ENCODE assay signal across 9 mouse cellular contexts in genomic region chr6:55399910-55400309, GRCm38 (mm10). TPM values are rescaled to one million over a fixed set of nuclear protein-coding genes. Genes with fewer than 3 reads are reported as not detected.
DNase-seq lines count a peak whose midpoint lies in the region; ATAC-seq and TF ChIP-seq lines count a peak whose summit lies in the region.
"Had no signal": no experiment of that assay in that cellular context is flagged by ENCODE, and none has a peak within 500 bp of the region (broad histone marks: within the 10 kb centered on the region; RNA-seq: fewer than 3 reads in every experiment).

No protein-coding gene starts in this region.

- H3K9ac ChIP-seq in kidney, embryonic 14.5 days (ENCODE audit: low read depth, low read length) = no peak overlapping the region
- no peak overlapping the region for H3K9ac ChIP-seq in intestine, postnatal 0 days (ENCODE audit: low read depth, low read length)

- peak; percentile 66 for DNase-seq in kidney, adult 11 months
- peak; percentile 61 for DNase-seq in adrenal gland, adult 2 months
- peak; percentile 99 for DNase-seq in cerebellum, postnatal 14 days
- DNase-seq in layer of hippocampus, adult 9-10 months (ENCODE audit: low spot score) = peak; percentile 65
- peak; percentile 77 to 84 for DNase-seq in right cerebral cortex, adult 2 months (ENCODE audit: low spot score in 2 of 2)

- no peak overlapping the region for H3K4me3 ChIP-seq in kidney, embryonic 14.5 days (ENCODE audit: low read length)
- no peak overlapping the region for H3K4me3 ChIP-seq in intestine, postnatal 0 days (ENCODE audit: low read depth, low read length)

- ATAC-seq in kidney, embryonic 14.5 days (ENCODE audit: low FRiP score, low TSS enrichment) = no peak
- no peak for ATAC-seq in intestine, postnatal 0 days
- no peak for ATAC-seq in megakaryocyte-erythroid progenitor cell, adult 5-6 weeks (replicated peaks; ENCODE audit: low FRiP score, low TSS enrichment, poor library complexity, severe bottlenecking)

- WGBS in kidney, embryonic 14.5 days = 84% methylated on average over 5 of the region's 5 CpGs
- WGBS in intestine, postnatal 0 days = 66% methylated on average over 5 of the region's 5 CpGs

- H3K27ac ChIP-seq in kidney, embryonic 14.5 days (ENCODE audit: low read depth, low read length) = no peak overlapping the region
- no peak overlapping the region for H3K27ac ChIP-seq in intestine, postnatal 0 days (ENCODE audit: low read depth, low read length)

- H3K36me3 ChIP-seq in kidney, embryonic 14.5 days (ENCODE audit: control insufficient read depth, insufficient read depth, low read length) = no peaks in the 10 kb centered on the region
- H3K36me3 ChIP-seq in intestine, postnatal 0 days (ENCODE audit: control insufficient read depth, insufficient read depth) = no peaks in the 10 kb centered on the region

- no peak for TF ChIP-seq CTCF in intestine, postnatal 0 days (IDR thresholded peaks at IDR 0.05; ENCODE audit: low read depth)

- H3K9me3 ChIP-seq in kidney, embryonic 14.5 days (ENCODE audit: control insufficient read depth, low read length) = no peaks in the 10 kb centered on the region
- no peaks in the 10 kb centered on the region for H3K9me3 ChIP-seq in intestine, postnatal 0 days (ENCODE audit: control insufficient read depth)

- no peak overlapping the region for H3K4me2 ChIP-seq in kidney, embryonic 14.5 days (replicated peaks; ENCODE audit: low read depth, low read length)
- H3K4me2 ChIP-seq in intestine, postnatal 0 days (replicated peaks; ENCODE audit: low read depth) = no peak overlapping the region

- H3K4me1 ChIP-seq in kidney, embryonic 14.5 days (ENCODE audit: control insufficient read depth, insufficient read depth, low read length) = peaks cover 6% of the 10 kb centered on the region; the same call in 1 of the 2 replicates
- no peaks in the 10 kb centered on the region for H3K4me1 ChIP-seq in intestine, postnatal 0 days (replicated peaks; ENCODE audit: control insufficient read depth, insufficient read depth, low read length)

- H3K27me3 ChIP-seq in kidney, embryonic 14.5 days (ENCODE audit: control insufficient read depth, insufficient read depth, low read length) = no peaks in the 10 kb centered on the region
- no peaks in the 10 kb centered on the region for H3K27me3 ChIP-seq in intestine, postnatal 0 days (replicated peaks; ENCODE audit: control insufficient read depth, insufficient read depth, low read length)

RNA-seq across cellular contexts. Expression of gene Ghrhr, which starts 23.8 kb away (rescaled TPM):
- polyA plus RNA-seq in kidney, embryonic 14.5 days (2014; fragmentation: Nextera tagmentation; extraction: Ambion mirVana) = not detected in 2 replicates
- not detected for total RNA-seq in adrenal gland, adult 2 months (2021)
- not detected in 2 replicates for polyA plus RNA-seq in adrenal gland, adult 2 months (2012; rRNA removed)
- 0.17 TPM in 1 of 2 replicates, not detected in the other for polyA plus RNA-seq in intestine, postnatal 0 days (2015; fragmentation: Nextera tagmentation; extraction: Ambion mirVana)
- not detected in 2 replicates for total RNA-seq in megakaryocyte-erythroid progenitor cell, adult 5-6 weeks (2014; fragmentation: Nextera tagmentation)
- total RNA-seq in megakaryocyte-erythroid progenitor cell, adult 5-6 weeks (2017) = not detected in 2 replicates
- polyA plus RNA-seq: liver, adult 2 months had no signal

RNA-seq across cellular contexts. Expression of gene Adcyap1r1, which starts 51.9 kb away (rescaled TPM):
- 2.1 and 2.3 TPM in 2 replicates for polyA plus RNA-seq in kidney, embryonic 14.5 days (2014; fragmentation: Nextera tagmentation; extraction: Ambion mirVana)
- 10 to 100 TPM; 24.4 to 40.6 TPM for total RNA-seq in adrenal gland, adult 2 months (2021)
- polyA plus RNA-seq in adrenal gland, adult 2 months (2012; rRNA removed) = 25.6 and 25.9 TPM in 2 replicates
- 2.6 and 2.7 TPM in 2 replicates for polyA plus RNA-seq in intestine, postnatal 0 days (2015; fragmentation: Nextera tagmentation; extraction: Ambion mirVana)
- not detected in 2 replicates for total RNA-seq in megakaryocyte-erythroid progenitor cell, adult 5-6 weeks (2014; fragmentation: Nextera tagmentation)
- not detected in 2 replicates for total RNA-seq in megakaryocyte-erythroid progenitor cell, adult 5-6 weeks (2017)
